In genomic region chr3:20509192-20509591, GRCm38 (mm10) we compare ENCODE assay signal across 7 mouse cellular contexts.
DNase-seq lines count a peak whose midpoint lies in the region; ATAC-seq lines count a peak whose summit lies in the region.

No protein-coding gene starts in this region.

- no peaks in the 10 kb centered on the region for H3K27me3 ChIP-seq in intestine, embryonic 15.5 days (replicated peaks)
- no peaks in the 10 kb centered on the region for H3K27me3 ChIP-seq in midbrain, embryonic 11.5 days (ENCODE audit: control insufficient read depth, insufficient read depth, low read length)

- H3K27ac ChIP-seq in intestine, embryonic 15.5 days, result no peak overlapping the region
- no peak overlapping the region for H3K27ac ChIP-seq in midbrain, embryonic 11.5 days (ENCODE audit: low read depth, low read length)

- no peak overlapping the region for H3K9ac ChIP-seq in intestine, embryonic 15.5 days
- H3K9ac ChIP-seq in midbrain, embryonic 11.5 days (ENCODE audit: low read length), result no peak overlapping the region

- WGBS in intestine, embryonic 15.5 days, result 1% methylated on average over 2 of the region's 2 CpGs
- WGBS in midbrain, embryonic 11.5 days, result 0% methylated on average over 2 of the region's 2 CpGs

- H3K4me2 ChIP-seq in intestine, embryonic 15.5 days (replicated peaks), result no peak overlapping the region
- no peak overlapping the region for H3K4me2 ChIP-seq in midbrain, embryonic 11.5 days

- H3K4me3 ChIP-seq in intestine, embryonic 15.5 days (replicated peaks), result no peak overlapping the region
- H3K4me3 ChIP-seq in midbrain, embryonic 11.5 days (ENCODE audit: low read depth, low read length), result no peak overlapping the region

- no peaks in the 10 kb centered on the region for H3K9me3 ChIP-seq in intestine, embryonic 15.5 days
- no peaks in the 10 kb centered on the region for H3K9me3 ChIP-seq in midbrain, embryonic 11.5 days (ENCODE audit: control insufficient read depth, low read length)

- ATAC-seq in intestine, embryonic 15.5 days, result peak; percentile 75
- peak; percentile 87 for ATAC-seq in midbrain, embryonic 11.5 days (ENCODE audit: low FRiP score)

- no peaks in the 10 kb centered on the region for H3K36me3 ChIP-seq in intestine, embryonic 15.5 days
- no peaks in the 10 kb centered on the region for H3K36me3 ChIP-seq in midbrain, embryonic 11.5 days (ENCODE audit: control insufficient read depth, insufficient read depth, low read length)

- peak; percentile 40 for DNase-seq in WW6 (ENCODE audit: low read depth, low spot score)
- DNase-seq in cerebellum, adult 9-11 months, result peak; percentile 9
- DNase-seq in frontal cortex, postnatal 36 days (ENCODE audit: low spot score in 2 of 2), result peak; percentile 55 to 81
- peak; percentile 3 to 75 for DNase-seq in left cerebral cortex, adult 9 months (ENCODE audit: low spot score in 2 of 2)
- peak; percentile 97 for DNase-seq in midbrain, embryonic 11.5 days (ENCODE audit: low spot score, missing footprints)
- peak; percentile 5 for DNase-seq in spleen, adult 12 weeks (ENCODE audit: low spot score)

- no peaks in the 10 kb centered on the region for H3K4me1 ChIP-seq in intestine, embryonic 15.5 days (replicated peaks)
- no peaks in the 10 kb centered on the region for H3K4me1 ChIP-seq in midbrain, embryonic 11.5 days (ENCODE audit: control insufficient read depth, insufficient read depth, low read length)

Comparison
In these comparisons a context has a peak if more than half of its experiments do, and no peak if none do; other contexts are left out.
1. DNase-seq: peak in every context shown above with its lines; median percentile 97 in midbrain, embryonic 11.5 days; 68 in frontal cortex, postnatal 36 days; 40 in WW6; 39 in left cerebral cortex, adult 9 months; 9 in cerebellum, adult 9-11 months; 5 in spleen, adult 12 weeks.